Mouse (Mus musculus) thymus, postnatal 10 days (tissue): ENCODE measurements around the gene Mcf2l.

Experiments
- DNase-seq, 2 experiments: peaks; one replicate each; pipeline ENCODE4 v3.0.0; 2021; ENCODE audit warnings: low spot score in 2 of 2

The Mcf2l gene

DNA sequence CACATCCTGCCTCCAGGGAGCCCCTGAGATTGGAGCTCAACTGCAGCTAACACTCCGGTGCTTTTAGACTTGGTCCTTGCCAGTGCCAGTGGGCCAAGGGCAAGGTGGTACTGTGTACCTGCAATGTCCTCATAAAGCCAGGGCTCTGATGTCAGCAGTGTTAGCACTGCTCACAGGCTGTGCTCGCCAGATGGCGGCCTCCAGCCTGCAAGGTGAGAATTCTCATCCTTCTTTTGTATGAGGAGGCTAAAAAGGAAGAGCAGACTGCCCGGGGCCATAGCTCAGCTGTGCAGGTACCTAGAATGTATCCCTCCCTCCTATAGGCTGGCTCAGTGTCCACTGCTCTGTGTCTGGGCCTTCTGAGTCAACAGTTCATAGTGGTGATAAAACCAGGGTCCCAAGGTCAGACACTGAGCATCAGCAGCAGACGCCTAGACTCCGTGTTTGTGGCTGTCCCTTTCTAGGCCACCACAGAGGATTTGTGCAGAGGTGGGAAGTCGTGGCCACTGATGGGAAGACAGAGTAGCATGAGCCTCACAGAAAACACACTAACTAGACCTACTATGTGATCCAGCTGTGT, 77.5 kb downstream of the Mcf2l start:
- no peak for DNase-seq

DNA sequence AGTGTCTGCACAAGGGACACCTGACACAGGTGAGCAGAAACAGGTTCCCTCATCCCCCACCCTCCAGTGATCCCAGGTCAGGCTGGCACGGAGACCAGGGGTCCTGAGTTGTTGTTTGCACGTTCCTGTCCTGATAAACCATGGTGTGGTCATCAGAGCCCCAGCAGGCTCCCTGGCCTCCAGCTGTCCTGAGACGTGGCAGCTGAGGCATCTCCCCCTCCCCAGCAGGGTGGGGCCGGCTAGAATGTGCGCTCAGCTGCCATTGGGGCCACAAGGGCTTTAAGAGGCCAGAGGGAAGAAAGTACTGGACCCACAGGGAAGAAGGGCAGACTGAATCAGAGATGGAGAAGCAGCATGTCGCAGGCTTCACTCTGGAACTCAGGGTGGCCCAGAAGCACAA, 79.1 kb downstream of the Mcf2l start:
- DNase-seq, result no peak

DNA sequence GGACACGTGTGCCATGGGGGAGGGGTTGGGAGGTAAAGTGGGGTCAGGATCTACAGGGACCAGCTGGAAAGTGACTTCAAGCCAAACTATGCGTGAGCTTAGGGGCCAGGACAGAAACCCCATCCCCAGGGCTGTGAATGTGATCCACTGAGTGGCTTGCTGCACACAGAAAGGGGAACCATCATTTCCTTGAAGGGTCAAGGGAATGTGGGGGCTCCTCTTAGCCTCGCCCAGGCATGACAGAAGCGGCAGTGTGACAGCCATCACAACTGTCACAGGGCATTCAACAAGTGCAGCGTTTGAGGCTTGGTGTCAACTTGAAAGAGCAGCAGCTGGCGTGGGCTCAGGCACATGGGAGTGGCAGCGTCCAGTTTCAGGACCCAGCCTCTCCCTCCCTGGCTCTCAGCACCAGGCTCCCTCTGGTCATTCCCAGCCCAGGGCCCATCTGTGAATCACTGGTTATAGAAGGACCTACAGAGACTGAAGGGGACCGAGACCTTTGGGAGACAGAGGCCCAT, 81.8 kb downstream of the Mcf2l start:
- DNase-seq, result no peak

DNA sequence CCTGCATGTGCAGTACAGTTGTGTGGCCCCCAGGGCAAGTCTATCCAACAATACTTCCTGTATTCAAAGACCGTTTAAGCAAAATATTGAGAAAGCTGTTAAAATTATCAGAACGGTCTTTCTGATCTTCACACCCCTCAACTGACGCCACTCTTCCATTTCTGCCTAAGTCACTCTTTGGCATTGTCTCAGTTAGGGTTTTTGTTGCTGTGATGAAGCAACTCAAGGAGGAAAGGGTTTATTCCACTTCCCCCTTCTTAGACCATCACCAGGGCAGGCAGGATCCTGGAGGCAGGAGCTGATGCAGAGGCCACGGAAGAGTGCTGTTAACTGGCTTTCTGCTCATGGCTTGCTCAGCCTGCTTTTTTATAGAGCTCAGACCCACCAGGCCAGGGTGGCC, 82.3 kb downstream of the Mcf2l start:
- no peak for DNase-seq

DNA sequence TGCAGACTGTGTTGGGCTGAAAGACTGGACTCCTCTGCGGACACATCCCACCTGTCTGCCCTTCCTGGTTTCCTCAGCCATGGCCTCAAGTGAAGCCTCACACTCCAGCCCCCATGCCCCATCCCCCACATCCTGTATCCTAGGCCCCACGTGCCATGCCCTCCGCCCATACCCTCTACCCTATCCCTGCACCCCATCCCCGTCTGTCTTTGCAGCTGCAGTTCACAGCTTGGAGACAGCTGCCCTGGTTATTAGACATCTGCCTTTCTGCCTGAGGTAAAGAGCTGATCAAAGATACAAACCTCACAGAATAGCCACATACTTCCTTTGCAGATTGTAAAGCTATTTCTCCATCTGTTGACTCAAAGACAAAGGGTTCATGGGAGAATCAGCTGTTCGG, 83.3 kb downstream of the Mcf2l start:
- peak; percentile 62 to 67 for DNase-seq

DNA sequence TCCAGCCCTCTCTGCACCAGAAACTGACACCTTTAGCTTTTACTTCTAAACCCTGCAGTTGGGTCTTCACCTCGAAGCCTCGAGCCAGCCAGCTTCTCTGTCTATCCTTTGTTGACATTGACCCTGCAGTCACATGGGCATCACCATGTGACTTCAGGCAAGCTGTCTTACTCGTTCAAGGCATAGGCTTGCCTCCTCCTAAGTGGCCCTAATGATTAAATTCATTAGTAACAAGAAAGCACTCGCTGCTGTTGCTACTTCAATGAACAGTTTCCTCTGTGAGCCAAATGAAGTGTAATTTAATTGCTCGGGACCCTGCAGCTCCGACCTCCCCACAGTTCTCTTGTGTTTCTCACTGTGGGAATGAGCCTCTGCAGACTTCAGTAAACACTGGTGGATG, 83.8 kb downstream of the Mcf2l start:
- DNase-seq, result no peak

DNA sequence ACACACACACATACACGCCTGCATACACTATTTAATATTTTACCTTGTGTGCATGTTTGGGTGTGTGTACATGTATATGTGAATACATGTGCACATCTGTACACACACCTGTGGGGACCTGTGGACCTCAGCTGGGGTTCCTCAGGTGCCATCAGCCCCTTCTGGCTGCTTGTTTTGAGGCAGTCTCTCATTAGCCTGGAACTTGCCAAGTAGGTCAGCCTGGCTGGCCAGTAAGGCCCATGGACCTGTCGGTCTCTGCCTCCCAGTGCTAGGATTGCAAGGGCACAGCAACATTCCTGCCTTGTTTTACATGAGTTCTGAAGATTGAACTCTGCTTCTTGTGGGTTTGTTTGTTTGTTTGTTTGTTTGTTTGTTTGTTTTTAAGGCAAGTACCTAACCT, 87.0 kb downstream of the Mcf2l start:
- DNase-seq, result no peak

DNA sequence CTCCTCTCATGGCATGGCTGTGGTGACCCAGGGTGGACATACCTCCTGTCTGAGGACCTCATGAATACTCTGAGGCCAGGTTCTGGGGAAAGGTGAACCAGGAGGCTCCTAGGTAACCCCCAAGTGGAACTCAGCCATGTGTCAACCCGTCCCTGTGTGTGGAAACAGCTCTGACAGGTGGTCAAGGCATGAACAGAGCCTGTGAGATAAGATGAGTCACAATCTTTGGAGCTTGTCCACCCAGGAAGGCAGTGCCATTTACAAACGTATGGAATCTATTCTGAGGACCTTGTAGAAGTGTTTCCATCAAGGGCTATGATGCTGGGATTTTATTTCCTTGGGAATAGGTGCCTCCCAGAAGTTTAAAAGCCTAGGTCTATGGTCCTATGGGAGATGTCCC, 87.6 kb downstream of the Mcf2l start:
- DNase-seq, result no peak

DNA sequence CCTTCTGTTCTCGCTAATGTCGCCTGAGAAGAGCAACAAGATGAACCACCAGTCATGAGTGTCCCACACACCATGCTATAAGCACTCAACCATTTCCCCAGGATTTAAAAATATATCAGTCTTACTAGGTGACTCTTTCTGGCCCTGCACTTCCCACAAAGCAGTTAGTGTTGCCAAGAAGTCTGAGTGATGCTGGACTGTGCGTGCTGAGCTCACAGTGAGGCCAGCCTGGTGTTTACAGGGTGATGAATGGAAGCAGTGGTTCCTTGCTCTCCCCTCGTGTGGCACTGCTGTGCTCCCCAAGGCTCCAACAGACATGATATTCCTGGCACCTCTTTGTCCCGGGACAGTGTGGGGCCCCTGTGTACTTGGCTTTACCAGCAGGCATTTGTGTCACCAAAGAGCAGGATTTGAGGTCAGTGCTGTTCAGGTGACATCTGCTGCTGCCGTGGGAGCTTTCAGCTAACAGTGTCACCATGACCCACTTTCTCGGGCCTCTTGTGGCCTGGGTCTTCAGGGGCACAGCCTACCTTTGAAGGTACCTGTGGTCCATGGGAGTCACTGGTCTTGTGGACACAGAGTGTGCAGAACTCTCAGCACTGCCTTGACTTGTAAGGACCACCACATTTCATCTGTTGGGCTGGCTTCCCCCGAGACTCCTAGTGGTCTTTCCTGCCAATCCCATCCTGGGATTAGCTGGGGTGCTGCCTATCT, 88.4 kb downstream of the Mcf2l start:
- no peak for DNase-seq

DNA sequence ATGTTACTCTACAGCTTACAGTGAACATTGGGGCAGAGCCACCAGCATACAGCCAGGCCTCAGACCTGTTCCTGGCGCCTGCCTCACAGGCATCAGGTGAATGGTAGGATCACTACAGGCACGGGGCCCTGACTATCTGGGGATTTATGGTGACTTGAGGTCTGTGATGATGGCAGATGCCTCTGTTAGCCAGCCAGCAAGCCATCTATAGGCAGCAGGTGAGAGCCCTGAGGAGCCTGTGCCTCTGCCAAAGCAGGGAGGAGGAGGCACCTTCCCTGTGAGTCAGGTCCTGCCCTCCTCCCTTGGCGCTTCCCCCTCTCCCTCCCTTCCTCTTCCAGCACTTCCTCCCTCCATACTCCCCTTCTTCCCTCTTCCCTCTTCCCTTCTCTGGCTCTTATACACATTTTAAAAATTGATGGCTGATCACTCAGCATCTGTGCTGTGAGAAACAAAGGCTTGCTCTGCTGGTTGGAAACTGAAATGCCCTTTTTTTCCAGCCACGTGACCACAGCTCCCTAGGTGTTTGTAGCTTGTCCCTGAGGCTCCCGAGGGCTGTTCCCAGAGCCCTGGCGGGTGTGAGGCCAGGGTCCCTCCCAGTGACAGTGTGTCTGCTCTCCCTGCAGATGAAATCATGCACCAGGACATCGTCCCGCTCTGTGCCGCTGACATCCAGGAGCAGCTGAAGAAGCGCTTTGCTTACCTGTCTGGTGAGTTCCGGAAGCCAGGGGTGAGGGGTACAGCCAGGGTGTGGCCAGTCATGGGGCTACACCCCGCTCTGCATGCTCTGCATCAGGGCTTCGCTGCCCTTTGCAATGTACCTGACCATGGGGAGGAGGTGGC, 89.2 kb downstream of the Mcf2l start:
- no peak for DNase-seq

DNA sequence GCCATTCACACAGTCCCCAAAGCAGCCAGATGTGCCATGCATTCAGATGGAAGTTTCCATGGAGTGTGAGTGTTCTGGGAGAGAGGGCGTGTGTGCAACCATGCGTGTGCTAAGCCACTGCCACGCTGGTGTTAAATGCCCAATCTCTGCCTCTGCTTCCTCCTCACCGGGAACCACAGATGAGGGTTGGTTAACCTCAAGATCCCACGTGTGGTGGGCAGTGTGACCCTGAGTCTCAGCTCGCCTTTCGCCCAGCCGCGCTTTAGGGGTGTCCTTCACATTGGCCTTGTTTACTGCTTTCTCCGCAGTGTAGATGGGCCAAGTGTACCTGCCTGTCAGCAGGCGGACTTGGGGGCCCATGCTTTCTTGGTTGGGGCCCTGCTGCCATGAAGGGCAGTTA, 102.7 kb downstream of the Mcf2l start:
- no peak for DNase-seq

DNA sequence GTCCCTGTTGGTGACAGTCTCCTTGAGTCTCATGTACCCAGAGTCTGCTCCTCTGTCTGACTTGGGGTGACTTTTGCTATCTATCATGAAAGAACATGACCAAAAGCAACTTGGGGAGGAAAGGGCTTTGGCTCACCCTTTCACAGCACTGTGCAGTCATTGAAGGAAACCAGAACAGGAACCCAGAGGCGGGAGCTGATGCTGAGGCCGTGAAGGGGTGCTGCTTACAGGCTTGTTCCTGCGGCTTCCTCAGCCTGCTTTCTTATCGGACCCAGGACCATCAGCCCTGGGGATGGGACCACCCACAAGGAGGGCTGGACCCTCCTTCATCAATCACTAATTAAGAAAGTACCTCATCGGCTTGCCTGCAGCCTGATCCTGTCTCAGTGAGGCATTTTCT, 103.1 kb downstream of the Mcf2l start:
- no peak for DNase-seq

DNA sequence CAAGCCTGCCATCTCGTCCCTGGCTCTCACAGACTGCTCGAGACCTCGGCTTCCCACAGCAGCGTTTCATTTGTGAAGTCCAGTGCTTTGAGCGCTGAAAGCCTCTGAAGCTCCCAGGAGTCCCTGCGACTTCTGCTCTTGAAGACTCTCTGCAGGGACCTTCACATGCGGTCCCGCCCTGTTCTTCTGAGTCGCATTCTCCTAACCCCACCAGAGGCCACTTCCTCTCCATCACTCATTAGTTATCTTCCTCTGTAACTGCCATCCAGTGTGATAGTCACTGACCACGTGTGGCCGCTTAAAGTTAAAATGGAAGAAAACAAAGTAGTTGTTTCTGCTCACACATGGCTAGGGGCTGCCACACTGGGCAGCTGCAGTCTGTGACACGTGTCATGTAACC, 103.7 kb downstream of the Mcf2l start:
- DNase-seq, result no peak

DNA sequence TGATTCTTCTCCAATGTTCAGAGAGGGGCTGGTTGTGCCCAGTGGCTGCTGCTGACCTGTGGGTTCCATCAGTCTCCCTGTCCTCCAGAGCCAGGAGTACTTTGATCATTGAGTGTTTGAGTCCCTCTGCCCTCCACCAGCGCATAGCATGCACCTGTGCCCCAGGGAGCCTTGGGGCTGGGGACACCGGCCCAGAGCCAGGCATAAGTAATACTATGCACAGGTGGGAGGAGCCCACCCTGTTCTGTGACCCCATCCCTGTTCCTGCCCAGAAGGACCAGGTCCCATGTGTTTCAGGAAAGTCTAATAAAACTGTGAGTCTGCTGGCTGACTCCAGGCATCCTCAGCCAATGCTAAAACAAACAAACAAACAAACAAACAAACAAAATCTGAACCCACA, 104.7 kb downstream of the Mcf2l start:
- no peak for DNase-seq

DNA sequence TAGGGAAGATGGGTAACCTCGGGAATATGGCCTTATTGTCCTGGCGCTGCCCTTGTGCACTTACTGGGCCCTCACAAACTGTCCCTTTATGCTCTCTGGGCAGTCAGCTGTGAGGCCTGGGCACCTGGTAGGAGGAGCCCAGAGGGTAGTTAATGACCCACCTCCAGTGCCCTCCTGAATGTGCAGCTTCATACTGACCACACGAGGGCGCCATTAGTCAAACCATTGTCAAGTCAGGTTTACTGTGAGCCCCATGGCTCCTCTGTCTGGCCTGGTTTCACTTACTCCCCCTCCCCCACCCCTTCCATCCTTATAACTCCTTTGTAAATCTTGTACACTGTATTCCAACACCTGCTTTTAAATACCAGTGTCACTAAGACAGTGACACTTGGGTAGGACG, 105.1 kb downstream of the Mcf2l start:
- peak; percentile 31 to 59 for DNase-seq

DNA sequence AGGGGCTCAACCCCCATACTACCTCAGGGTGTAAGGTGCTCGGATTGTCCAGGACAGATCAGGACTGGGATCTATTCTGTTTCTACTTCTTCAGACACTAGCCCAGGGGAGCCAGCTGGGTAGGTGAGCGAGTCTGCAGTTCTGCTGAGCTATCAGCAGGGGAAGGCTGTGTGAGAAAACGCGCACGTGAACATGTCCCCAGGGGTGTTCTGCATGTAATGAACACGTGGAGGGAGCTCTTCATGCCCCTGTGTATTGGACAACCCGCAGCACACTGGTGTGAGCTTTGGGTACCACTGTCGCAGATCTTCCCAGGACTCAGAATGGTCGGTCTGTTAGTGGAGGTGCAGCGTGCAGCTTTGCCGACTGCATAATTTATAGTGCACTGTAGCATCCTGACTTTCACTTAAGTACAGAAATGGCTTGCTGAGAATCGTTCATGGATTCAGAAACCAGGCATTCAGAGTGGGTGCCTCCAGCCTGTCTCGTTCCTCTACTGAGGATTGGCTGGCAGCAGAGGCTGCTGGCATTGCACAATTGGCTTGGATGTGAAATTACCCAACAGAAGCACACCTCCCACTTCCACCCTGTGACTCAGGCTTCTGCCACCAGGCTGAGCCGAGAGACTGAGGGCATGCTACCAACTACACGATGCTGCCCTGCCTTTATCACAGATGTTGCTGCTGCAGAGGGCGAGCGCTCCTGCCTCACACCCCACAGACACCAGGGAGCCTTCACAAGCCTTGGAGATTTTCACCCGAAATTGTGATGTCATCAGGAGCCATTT, 110.3 kb downstream of the Mcf2l start:
- no peak for DNase-seq

DNA sequence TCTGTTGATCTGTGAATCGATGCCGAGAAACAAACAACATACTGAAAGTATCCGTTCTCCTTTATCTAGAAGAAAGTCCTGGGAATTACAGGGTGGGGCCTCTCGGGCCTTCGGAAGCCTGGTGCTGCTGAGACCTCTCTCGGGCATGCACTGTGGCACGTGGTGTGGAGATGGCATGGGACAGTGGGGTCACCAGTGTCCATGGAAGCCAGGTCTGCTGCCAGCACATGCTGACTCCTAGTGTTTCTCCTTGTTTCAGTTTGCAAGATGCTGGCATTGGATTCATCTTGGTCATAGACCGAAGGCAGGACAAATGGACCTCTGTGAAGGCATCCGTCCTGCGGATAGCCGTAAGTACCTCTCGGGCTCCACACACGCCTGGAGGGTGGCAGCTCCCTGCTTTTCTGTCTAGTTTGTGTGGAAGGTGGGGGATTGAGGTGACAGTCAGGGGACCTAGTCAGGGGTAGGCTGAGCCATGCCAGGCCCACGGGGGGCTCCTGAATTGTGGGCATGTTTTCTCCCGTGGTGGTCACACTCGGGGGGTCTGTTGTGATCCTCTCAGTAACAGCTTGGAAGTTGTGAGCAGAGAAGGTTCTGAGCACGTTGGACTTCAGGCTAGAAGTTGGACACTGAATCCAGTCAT, 111.1 kb downstream of the Mcf2l start:
- DNase-seq, result no peak

DNA sequence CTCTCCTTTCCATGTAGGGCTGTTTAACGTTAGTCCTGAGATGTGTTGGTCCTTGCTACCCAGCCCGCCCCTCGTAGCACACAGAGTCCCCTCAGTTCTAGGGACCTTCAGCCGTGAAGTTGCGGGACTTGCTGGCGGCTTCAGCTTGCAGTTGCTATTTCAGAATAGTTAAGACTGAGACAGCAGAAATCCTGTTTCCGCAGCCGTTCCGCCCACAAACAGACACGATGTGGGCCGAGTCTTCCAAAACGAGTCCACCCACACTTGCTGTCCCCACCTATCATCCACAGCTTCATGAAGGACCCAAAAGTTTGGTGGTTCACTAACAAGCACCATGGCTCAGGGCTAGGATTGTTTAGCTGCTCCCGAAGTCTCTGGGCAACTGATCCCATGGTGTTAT, 111.7 kb downstream of the Mcf2l start:
- no peak for DNase-seq

DNA sequence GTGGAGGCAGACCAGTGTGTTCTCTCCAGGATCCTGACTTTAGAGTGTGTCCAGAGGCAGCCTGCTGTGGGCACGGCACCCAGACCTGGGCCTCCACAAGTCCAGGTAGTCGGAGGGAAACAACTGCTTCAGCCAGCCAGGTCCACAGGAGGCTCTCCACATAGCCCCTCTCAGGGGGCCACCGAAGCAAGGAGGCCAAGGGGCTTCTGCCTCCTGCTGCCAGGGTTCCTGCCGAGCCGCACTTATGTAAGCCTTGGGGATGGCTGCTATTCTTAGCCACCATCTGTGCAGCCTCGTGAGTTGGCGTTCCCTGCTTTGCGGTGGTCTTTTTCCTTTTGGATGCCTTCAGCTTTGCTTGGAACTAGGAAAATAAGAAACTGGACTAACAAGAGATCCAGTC, 114.0 kb downstream of the Mcf2l start:
- no peak for DNase-seq

DNA sequence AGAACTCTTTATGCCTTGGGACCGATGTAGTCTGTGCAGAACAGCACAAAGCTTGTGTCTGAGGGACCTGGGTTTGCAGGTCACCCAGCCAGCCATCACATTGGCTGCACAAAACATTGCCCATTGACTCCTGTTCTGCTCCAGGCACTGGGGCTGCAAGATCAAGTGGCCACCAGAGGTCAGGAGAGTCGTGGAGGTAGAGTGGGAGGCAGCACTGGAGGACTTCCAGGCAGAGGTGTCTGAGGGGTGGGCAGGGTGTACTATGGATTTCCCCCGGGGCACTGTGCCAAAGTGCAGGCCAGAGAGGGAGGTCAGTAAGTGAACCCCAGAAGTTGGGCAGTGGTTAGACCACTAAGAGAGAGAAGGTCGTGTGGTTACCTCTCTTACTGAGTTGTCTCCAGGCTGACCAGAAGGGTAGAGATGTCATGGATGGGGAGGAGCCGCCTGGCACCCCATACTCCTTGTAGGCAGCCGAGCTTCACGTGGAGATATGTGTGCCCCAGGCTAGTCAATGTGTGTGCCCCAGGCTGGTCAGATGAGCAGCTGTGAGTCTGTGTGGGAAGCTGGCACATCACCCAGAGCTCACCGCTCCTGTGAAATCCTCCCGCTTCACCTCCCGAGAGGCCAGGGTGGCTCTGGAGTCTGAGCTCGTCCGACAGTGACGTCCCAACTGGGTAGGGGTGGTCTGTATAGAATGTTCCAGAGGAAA, 115.3 kb downstream of the Mcf2l start:
- DNase-seq, result no peak

DNA sequence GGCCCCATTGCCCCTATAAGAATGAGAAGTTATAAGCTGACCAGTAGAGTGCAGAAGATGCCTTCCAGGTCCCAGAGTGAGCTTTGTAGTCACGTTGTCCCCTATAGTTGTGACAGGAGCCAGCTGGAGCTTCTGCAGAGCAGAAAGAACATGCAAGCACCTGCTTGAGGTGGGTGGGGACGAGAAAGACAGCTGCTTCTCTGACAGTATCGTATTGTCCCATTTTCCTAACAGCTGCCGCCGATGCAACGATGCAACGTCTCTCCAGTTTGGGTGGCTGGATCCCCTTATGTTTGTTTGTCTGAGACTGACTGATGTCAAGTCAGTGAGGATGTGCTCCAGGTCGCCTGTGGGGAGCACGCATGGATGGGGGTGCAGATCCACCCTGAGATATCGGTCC, 117.8 kb downstream of the Mcf2l start:
- DNase-seq, result no peak
